Mouse (Mus musculus): ENCODE results near the gene Rbm5.
A peak's percentile ranks its signal among the peaks of the same experiment; 100 is the strongest.

Gene Rbm5

DNA sequence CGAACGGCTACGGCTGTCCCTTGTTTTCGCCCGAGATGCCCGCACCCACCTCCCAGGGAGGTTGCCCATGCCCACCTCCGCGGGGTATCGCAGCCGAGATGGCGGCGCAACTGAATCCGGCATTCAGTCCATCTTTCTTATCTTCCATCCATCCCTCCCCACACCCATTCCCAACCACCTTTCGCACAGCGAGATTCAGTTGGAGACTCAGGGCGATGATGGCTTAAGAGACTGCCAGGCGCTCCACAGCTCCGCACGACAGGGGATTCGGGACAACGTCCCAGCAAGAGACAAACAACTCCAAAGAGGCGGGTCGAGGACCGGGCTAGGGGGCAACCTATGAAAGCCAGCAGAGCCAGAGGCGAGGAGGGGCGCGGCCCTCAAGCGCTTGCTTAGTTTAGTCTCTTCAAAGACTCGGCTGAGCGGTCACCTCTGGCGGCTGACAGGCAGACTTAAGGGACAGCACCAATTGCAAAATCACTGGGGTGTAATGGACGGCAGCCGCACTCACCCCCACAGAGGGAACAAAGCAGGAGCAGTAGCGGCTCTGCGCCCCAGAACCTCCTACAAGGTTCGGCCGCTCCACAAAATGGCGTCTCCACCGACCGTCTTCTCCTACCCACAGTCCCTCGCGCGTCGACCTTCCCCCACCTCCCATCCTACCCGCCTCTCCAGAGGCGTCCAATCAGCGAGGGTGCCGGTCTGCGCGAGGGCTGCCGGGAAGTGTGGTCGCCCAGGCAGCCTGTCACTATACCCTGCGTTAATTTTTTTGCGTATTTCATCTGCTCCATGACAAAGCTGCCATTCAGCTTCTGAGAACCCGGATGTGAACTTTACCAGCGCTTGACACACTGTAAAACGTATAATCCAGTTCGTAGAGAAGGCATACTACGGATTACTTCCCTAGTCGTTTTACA is at the start of gene Rbm5:
Gene Rbm5 (minus strand): TSS at position 623 of the 917 bp plus-strand sequence.
- DNase-seq (ENCODE audit: inconsistent age in 2 of 2, low spot score in 1 of 2), result peak; percentile 95 to 97

DNA sequence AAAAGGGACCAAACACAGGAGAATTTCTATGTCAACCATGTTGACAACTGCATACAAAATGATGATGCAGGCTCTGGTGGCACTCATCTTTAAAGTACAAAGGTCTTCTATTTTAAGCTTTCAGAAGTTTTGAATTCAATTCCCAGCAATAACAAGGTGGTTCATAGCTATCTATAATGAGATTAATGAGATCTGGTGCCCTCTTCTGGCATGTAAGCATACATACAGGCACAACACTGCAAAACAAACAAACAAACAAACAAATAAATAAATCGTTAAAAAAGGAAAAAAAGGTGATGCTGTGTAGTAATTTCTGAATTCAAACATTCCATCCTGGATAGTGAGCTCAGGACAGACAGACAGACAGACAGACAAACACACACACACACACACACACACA is 41.3 kb upstream of the Rbm5 start:
- DNase-seq (ENCODE audit: inconsistent age in 2 of 2, low spot score in 1 of 2), result no peak

DNA sequence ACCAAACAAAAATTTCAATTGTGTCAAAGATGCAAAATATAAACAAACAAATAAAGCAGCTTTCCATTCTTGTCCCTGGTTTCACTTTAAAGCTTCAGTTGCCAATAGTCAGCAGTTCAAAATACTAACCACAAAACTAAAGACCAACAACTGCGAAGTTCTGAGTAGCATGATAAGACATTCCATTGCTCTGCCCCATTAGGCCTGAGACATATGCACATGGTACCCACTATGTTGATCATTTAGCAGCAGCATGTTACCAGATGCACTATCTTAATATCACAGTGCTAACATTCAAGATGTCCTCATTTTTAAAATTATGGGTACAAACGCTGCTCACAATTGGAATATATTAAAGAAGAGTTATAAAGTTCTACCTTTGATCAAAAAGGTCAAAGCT is 40.2 kb upstream of the Rbm5 start:
- peak in 1 of 2 experiments; percentile 15 for DNase-seq (ENCODE audit: inconsistent age in 2 of 2, low spot score in 1 of 2)

DNA sequence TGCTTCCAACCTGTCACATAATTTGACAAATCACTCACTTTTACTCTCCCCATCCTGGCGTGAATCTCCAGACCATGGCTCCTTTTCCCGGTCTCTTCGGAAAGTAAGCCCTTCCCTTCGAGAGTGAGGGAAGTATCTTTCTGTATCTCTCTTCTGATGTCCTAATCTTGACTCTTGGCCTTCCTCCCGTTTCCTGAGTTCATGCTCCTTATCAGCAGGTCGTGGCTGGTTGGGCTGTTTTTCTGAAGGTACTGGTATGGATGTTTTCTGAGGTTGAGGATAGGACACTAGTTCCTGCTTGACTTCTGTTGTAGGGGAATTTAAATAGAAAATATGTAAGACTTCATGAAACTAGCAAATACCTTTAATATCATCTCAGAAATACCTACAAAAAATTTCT is 20.9 kb upstream of the Rbm5 start:
- no peak for DNase-seq (ENCODE audit: inconsistent age in 2 of 2, low spot score in 1 of 2)

DNA sequence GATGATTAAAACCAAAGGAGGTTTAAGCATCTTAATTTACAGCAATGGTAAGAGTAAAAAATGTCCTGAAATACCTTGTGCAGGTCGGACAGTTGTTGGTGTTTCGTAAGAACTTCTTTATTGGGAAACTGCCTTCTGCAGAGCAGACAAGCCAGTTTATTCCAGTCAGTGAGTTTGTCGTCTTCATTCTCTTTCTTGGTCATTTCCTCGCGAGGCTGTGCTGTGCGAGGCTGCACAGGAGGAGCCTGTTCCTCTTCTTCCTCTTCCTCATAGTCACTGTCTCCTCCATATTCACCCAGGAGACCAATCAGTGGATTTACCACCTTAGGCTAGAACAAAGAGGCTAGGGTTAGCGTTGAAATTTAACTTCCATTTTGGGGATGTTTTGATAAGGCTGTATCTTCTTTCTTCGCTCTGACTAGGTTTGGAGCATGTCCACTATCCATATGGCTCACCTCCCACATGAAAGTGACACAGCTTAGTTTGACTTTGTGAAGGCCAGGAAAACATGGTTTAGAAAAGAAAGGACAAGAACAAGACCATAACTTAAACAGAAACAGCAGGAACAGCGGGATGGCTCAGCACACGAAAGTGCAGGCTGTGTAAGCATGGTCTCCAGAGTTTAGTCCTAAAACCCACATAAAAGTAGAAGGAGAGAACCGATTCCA is 11.9 kb upstream of the Rbm5 start:
- no peak for DNase-seq (ENCODE audit: inconsistent age in 2 of 2, low spot score in 1 of 2)

DNA sequence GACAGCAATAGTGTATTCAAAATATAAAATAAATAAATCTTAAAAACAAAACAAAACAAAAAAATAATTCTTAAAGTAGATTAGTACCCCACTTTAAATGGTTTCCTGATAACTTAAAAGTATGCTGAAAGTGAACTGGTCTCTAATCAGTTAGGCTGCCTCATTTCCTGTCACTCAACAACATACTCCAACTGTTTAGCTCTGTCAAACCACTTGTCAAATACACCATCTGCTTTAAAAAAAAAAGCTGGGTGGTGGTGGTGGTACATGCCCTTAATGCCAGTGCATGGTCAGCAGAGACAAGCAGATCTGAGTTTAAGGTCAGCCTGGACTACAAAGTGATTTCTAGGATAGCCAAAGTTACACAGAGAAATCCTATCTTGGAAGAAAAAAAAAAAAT is 6.0 kb upstream of the Rbm5 start:
- no peak for DNase-seq (ENCODE audit: inconsistent age in 2 of 2, low spot score in 1 of 2)

DNA sequence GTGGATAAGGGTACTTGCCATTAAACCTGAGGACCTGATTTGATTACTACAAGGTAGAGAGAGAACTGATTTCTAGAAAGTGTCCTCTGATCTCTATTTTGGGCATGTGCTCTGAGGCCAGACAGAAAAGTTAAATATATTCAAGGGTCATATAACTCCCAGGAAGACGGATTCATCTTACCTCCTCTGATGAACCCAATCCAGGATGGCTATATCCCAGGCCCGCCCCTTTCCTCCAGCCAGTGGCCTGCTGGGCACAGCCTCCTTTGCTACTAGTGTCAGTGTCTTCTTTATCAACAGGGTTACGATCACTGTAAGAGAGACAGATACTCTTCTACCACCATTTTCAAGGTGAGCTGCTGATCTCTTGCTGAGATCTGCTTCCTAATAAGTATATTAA is 3.6 kb upstream of the Rbm5 start:
- no peak for DNase-seq (ENCODE audit: inconsistent age in 2 of 2, low spot score in 1 of 2)

DNA sequence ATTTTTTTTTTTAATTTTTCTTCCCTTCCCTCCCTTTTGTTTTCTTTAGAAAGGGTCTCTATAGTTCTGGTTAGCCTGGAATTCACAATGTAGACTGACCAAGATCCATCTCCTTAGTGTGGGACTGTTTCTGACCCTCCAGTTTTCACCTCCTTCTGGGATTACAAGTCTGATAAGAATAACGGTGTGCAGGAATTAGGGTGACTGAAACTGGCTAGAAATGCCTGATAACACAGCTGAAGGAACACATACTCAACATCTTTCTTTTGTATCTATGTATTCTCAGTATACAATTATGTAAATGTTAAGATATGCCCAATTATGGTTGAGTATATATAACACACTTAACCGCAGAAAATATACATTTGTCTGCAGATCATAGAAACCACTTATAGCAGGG is 986 bp upstream of the Rbm5 start:
- no peak for DNase-seq (ENCODE audit: inconsistent age in 2 of 2, low spot score in 1 of 2)

DNA sequence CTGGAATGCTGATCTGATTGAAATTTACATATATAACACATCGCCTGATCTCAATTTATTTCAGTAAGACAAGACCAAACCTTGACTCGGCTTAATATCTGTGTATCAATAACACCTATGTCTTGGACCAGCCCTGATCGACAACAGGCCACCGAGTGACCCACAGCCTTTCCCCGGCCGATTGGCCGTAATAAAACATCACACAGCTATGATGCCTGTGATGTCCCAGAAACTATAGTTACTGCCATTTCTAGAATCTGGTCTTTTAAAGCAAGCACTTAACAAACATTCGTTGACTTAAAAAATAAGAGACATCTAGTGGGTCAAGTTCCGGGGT is 791 bp downstream of the Rbm5 start:
- DNase-seq (ENCODE audit: inconsistent age in 2 of 2, low spot score in 1 of 2), result no peak

DNA sequence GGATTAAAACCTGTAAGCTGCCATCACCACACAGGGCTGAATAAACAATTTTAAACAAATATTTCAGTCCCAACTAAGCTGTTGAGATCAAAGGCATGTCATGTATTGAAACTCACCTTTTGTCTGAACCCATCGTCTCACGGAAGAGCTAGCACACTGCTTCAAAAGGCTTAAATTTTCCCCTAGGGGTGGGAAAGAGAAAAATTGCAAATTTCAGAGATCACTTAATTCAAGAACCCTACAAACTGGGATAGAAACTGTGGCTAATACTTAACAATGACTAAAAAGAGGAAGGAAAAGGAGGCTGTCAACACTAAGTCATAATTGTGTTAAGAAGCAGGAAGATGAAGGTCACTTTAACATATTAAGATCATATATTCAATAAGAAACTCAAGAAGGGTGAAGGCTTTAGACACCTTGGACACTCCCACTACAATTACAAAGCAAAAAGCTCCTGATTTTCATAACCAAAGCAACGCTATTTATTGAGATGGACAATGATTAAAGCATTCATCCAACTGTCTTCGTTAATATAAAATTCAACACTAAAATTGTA is 1.3 kb downstream of the Rbm5 start:
- peak in 1 of 2 experiments; percentile 34 for DNase-seq (ENCODE audit: inconsistent age in 2 of 2, low spot score in 1 of 2)

DNA sequence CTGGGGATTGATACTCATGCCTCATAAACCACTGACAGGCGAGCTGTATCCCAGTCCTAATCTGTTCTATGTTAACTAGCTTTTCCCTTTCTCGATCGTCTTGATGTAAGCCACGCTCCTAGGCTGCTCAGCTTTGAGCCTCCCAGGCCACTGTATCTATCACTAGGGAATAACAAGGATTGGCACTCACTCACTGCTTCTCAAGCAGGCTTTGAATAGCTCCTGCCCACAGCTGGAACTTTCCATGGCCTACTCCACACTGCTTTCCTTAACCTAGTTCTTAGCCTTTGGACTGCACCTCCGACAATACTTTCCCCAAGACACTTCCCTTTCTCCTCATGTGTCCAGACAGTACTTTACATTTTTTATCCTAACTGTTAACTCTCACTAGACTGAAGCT is 1.9 kb downstream of the Rbm5 start:
- peak in 1 of 2 experiments; percentile 59 for DNase-seq (ENCODE audit: inconsistent age in 2 of 2, low spot score in 1 of 2)

DNA sequence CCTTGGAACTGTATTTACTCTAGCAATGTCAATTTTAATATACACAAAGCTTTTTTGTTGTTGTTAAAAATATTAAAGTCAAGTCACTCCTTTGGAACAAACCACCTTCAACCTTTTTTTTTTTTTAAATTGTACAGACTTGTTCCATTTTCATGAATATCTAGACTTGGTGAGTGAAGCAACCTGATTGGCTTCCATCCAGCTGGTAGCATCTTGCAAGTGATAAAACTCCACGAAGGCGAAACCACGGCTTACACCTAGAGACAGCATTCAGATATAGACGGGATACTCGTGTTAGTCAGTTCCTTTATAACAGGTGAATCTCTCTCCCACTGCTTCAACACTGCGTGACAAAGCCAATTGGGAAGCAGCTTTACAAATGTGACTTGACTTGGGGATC is 11.2 kb downstream of the Rbm5 start:
- no peak for DNase-seq (ENCODE audit: inconsistent age in 2 of 2, low spot score in 1 of 2)

DNA sequence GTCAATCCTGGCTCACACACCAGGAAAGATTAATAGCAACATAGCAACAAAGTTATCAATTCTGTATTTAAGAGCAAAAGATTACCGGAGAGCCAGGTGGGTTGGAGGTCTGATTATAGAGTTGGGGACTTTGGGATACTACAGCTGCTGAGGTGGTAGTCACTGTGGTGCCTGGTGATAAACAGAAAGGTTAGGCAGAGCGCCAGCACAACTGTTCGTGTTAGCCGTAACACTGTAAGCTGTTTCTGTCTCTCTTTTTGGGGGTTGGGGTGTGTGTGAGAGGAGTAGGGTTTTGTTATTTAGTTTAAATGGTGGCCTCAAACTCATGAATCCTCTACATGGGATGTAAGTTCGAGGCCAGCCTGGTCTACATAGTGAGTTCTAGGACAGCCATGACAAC is 20.4 kb downstream of the Rbm5 start:
- no peak for DNase-seq (ENCODE audit: inconsistent age in 2 of 2, low spot score in 1 of 2)

DNA sequence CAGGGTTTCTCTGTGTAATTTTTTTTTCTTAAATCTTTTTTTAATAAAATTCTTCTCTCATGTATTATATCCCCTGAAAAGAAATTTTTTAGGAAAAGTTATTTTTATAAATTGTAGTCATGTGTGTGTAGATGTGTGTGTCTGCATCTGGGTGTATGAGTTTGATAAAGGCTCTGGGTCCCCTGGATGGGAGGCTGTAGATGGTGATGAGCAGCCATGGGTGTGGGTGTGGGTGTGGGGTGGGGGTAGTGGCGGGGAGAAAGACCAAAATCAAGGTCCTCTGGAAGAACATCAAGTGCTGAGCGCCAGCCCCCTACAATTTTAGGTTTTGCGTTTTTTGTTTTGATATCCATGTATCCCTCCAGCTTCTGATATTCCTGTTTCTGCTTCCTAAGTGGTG is 22.7 kb downstream of the Rbm5 start:
- DNase-seq (ENCODE audit: inconsistent age in 2 of 2, low spot score in 1 of 2), result no peak

DNA sequence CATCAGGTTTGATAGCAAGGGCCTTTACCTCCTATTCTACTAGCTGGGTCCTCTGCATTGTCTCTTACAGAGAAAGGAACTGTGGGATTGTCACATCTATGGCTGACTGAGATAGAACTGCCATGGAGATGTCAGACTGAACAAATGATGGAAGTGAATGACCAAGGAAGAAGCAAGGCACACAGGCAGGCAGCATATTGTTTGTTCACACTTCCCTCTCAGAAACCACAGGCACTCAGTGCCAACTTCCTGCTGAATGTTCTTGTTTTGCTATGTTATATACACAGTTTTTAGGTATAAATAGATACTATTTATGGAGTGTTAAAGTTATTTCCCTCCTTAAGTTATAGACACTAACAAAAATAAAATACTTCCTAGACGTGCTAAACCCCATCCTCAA is 23.5 kb downstream of the Rbm5 start:
- no peak for DNase-seq (ENCODE audit: inconsistent age in 2 of 2, low spot score in 1 of 2)

DNA sequence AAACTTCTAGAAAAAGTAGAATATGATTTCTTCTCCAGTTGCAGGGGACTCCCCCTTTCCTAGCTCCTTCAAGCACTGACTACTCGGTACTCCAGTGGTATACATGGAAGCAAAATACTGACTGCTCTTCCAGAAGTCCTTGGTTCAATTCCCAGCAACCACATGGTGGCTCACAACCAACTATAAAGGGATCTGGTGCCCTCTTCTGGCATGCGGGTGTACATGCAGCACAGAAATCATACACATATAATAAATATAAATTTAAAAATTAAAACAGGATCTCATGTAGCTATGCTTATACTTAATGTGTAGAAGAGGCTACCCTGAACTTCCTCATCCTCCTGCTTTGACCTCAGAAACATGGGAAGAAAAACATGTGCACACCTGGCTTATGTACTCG is 24.1 kb downstream of the Rbm5 start:
- DNase-seq (ENCODE audit: inconsistent age in 2 of 2, low spot score in 1 of 2), result no peak

DNA sequence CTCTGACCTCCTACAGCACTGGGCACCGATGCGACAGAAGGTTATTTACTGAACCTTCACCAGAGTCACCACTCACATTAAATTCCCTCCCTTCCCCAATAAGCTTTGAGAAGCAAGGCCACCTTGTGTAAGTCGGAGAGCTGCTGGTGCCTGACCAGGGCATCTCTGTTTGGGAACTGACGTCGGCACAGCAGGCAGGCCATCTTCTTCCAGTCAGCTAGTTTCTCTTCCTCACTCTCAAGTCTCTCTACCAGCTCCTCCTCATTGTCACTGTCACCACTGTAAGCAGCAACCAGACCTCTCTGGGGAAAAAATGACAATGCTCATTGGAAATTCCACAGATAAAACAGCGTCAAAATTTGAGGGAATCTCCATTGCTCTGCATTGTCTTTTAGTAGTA is 26.7 kb downstream of the Rbm5 start:
- no peak for DNase-seq (ENCODE audit: inconsistent age in 2 of 2, low spot score in 1 of 2)

DNA sequence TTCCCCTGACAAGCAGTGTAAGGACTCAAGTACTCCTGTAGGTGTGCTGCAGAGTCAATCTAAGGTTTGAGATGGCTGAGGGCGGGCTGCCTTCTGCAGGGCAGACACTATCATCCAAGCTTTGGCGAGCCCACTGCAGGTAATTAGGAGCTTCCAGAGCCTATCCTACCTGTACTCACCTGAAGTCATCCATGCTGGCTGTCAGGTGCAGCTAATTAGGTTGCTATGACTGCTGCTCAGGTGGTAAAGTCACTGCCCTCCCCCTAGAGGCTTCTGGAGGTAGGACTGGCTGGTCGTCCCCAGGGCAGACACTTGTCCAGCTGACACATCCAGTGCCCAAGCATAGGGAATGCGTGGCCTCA is 32.0 kb downstream of the Rbm5 start:
- DNase-seq (ENCODE audit: inconsistent age in 2 of 2, low spot score in 1 of 2), result peak; percentile 39 to 79

DNA sequence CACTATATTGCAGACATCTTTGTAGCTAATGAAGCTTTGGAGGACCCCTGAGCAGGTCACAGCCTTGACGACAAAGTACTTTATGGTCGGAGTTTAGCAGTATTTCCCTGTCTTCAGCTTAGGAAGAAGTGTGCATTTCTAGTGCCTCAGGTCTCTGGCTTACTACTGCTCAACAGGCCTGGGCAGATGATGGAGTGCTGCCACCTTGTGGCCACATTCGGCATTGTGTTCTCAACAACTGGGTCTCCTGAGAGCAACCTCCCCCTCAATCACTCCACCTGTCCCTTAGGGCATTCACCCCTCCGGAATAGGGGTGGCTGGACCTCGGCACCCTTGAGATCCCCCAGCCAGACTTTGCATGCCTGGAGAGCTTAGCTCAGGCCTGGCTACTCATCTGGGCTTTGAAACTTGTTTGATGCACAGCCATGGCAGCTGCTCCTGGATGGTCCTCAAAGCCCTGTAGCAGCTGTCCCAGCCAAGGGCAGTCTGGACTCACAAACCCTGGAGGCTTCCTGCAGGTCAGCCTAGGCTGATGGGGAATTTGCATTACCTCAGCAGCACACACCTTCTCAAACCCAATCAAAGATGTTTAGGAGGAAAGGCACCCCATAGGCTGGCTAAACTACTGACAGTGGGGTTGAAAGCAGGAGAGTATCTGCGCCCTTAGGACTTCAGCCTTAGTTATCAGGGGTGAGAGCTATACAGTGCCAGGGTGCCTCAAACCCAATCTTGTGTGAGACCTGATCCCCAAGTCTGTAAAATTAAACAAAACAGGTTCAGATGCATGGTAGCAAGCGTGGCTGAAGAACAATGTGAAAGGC is 32.6 kb downstream of the Rbm5 start:
- DNase-seq (ENCODE audit: inconsistent age in 2 of 2, low spot score in 1 of 2), result peak; percentile 85 to 96

DNA sequence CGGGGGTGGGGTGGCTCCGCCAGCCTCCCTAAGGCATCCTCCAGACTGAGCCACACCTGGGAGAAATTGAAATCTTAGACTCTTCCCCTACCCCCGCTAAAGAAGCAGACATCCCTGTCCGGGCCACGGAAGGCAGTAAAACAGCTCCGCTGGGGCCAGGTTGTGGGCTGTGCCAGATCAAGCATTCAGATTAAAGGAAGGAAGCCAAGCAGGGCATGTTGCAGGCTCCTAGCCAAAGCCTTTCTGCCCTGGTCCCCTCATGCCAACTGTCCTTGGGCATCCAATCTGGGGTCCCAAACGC is 34.7 kb downstream of the Rbm5 start:
- peak in 1 of 2 experiments; percentile 48 for DNase-seq (ENCODE audit: inconsistent age in 2 of 2, low spot score in 1 of 2)

DNA sequence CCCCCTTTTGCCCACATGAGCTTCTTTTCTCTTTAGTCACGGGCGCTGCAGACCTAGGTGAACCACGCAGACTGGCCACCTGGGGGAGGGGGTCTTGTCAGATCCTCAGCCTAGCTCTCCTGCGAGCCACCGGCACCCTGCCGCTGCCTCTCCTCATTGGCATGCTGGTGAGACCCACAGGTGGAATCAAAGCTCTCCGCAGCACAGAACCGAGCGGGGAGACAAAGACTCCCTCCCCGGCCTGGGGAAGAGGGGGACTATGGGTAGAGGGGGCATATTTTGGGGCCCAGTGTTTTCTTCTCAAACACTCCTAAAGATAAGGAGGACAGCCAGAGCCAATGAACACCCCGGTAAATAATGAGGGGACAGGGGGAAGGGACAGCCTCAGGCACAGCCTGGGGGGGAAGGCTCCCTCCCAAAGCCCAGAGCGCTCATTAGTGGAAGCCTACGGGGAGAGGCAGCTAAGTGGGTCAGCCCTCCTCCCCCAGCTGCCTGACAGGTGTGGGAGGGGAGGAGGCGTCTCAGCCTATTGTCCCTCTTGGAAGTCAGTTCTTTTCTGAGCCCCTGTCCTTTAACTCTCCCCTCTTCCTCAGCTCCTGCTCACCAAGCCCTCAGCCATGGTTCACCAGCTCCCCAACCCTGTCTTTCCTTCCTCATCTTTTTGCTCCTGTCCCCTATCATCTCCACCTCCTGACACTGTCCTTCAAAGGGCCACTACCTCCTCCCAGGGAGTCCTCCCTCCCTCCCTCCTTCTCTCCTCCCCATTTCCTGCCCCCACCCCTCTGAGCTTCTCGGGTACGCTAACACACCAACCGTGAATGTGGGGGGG is 35.2 kb downstream of the Rbm5 start:
- DNase-seq (ENCODE audit: inconsistent age in 2 of 2, low spot score in 1 of 2), result no peak
